Mouse (Mus musculus): ENCODE results near the gene Zfyve26. TPM values are rescaled to one million over a fixed set of nuclear protein-coding genes. Genes with fewer than 3 reads are reported as not detected.
"Not testable (repeated sequence)": the region's sequence is repeated elsewhere in the genome, so short reads cannot be mapped to it uniquely, and the experiment has no call there.

Zfyve26 gene
- polyA plus RNA-seq, 2 experiments = 16.8 to 29.7 TPM

DNA sequence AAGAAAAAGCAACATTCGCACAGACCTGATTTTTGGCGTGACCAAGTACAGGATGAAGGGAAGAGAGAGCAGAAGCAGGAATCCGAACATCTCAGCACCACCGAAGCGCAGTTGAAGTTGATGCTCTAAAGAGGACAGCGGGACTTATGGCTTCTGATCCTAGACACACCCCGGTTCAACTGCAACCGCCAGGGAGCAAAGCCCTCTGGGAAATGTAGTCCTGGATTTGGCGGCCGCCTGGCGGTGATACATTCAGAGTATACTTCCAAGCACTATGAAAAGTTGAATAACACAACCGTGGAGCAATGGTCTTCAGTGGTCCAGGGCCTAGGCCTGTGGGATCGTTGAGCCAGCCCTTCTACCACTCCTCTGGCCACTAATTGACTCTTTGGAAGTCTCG is 104.4 kb downstream of the Zfyve26 start:
- Histone ChIP-seq H3K4me3 (replicated peaks; ENCODE audit: low read length) (peak overlapping the region; percentile 65), H3K4me1 (ENCODE audit: control insufficient read depth, insufficient read depth, low read length) (peaks cover 6% of the 10 kb centered on the region), H3K27ac (replicated peaks; ENCODE audit: low read depth, low read length) (peak overlapping the region; percentile 63), H3K4me2 (replicated peaks; ENCODE audit: low read depth, low read length, severe bottlenecking) (peak overlapping the region; percentile 59), H3K36me3 (ENCODE audit: control insufficient read depth, insufficient read depth, low read length) (peaks cover 17% of the 10 kb centered on the region), H3K9me3 (ENCODE audit: control insufficient read depth, low read length) (no peaks in the 10 kb centered on the region), H3K9ac (ENCODE audit: low read depth, low read length, severe bottlenecking) (peak overlapping the region; percentile 68), H3K27me3 (ENCODE audit: control insufficient read depth, insufficient read depth, low read length) (no peaks in the 10 kb centered on the region)
- TF ChIP-seq POLR2A (IDR thresholded peaks at IDR 0.05; ENCODE audit: borderline replicate concordance, extremely low read depth, insufficient read depth, insufficient read length) = no peak
- WGBS = 5% methylated on average over 14 of the region's 14 CpGs
- ATAC-seq (ENCODE audit: low FRiP score, low read depth) (peak; percentile 93), DNase-seq (ENCODE audit: low spot score) (peak; percentile 94)

DNA sequence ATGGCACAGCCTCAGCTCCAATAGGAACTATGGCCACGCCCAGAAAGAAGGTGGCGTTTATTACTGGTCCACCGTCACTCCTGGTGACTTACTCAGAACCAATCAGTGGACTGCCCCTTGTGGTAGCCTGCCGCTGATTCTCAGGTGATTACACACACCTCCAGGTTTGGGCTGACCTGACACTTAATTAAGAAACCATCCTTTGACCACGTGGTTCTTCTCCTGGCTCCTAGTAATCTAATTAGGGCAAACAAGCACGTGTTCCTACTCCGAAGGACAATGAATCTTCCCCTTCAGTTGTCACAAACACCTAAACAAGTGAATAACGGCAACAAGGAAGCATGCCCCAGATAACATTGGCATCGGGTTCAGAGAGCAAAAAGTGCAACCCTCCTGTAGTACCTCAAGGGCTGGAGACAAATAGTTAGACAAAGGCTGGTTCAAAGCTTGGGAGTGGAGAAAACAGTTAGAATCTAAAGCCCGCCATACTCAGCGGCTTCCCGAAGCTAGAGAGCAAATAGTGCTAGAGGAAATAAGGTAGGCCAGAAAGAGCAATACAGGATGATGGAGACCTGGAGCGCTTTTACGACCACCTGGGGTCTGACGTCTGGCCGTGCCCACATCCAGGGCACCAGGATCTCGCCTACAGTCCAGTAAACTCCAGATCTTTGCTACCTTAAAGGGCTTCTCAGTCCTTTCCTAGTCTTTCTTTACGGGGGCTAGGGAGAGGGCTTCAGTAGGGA is 105.0 kb downstream of the Zfyve26 start:
- TF ChIP-seq POLR2A (IDR thresholded peaks at IDR 0.05; ENCODE audit: borderline replicate concordance, extremely low read depth, insufficient read depth, insufficient read length) = no peak
- Histone ChIP-seq H3K4me1 (ENCODE audit: control insufficient read depth, insufficient read depth, low read length) (peaks cover 6% of the 10 kb centered on the region), H3K27ac (replicated peaks; ENCODE audit: low read depth, low read length) (peak overlapping the region; percentile 63), H3K4me3 (replicated peaks; ENCODE audit: low read length) (peak overlapping the region; percentile 65), H3K36me3 (ENCODE audit: control insufficient read depth, insufficient read depth, low read length) (peaks cover 23% of the 10 kb centered on the region), H3K9me3 (ENCODE audit: control insufficient read depth, low read length) (no peaks in the 10 kb centered on the region), H3K9ac (ENCODE audit: low read depth, low read length, severe bottlenecking) (peak overlapping the region; percentile 68), H3K27me3 (ENCODE audit: control insufficient read depth, insufficient read depth, low read length) (no peaks in the 10 kb centered on the region), H3K4me2 (replicated peaks; ENCODE audit: low read depth, low read length, severe bottlenecking) (peak overlapping the region; percentile 59)
- ATAC-seq (ENCODE audit: low FRiP score, low read depth) (peak; percentile 82), DNase-seq (ENCODE audit: low spot score) (peak; percentile 90)
- WGBS = under 1% methylated on average over 18 of the region's 18 CpGs

DNA sequence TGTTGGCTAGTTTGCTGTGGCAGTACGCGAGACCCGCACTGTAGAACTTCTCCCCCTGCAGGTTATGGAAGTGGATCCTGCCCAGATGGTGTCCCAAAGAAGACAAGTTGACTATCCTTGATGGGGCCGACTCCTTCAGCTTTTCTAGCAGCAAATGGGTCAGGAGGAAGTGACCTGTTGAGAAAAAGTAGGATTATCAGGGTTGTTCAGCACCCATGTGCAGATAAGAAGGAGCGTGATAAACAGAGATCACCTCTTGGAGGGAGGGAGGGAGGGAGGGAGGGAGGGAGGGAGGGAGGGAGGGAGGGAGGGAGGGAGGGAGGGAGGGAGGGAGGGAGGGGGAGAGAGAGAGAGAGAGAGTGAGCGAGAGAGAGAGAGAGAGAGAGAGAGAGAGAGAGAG is 110.9 kb downstream of the Zfyve26 start:
- 94% methylated on average over 5 of the region's 6 CpGs for WGBS
- DNase-seq (ENCODE audit: low spot score); H3K9me3 ChIP-seq (ENCODE audit: control insufficient read depth, low read length); H3K4me3 ChIP-seq (replicated peaks; ENCODE audit: low read length); H3K4me1 ChIP-seq (ENCODE audit: control insufficient read depth, insufficient read depth, low read length); ATAC-seq (ENCODE audit: low FRiP score, low read depth); H3K27ac ChIP-seq (replicated peaks; ENCODE audit: low read depth, low read length); H3K9ac ChIP-seq (ENCODE audit: low read depth, low read length, severe bottlenecking); H3K27me3 ChIP-seq (ENCODE audit: control insufficient read depth, insufficient read depth, low read length); H3K4me2 ChIP-seq (replicated peaks; ENCODE audit: low read depth, low read length, severe bottlenecking): not testable (repeated sequence)
- peaks cover 64% of the 10 kb centered on the region for H3K36me3 ChIP-seq (ENCODE audit: control insufficient read depth, insufficient read depth, low read length)

Other genes with a start within 250 kb of the Zfyve26 start
- gene Pigh, start 206.7 kb downstream of the Zfyve26 start, polyA plus RNA-seq (2012; rRNA removed) = 18.9 and 23.1 TPM in 2 replicates
- 29.4 and 31.2 TPM in 2 replicates for gene Pigh, start 206.7 kb downstream of the Zfyve26 start, polyA plus RNA-seq (2014; fragmentation: Nextera tagmentation; extraction: Ambion mirVana)
- 0.39 and 0.40 TPM in 2 replicates for gene Arg2, start 165.5 kb downstream of the Zfyve26 start, polyA plus RNA-seq (2012; rRNA removed)
- 0.55 and 0.65 TPM in 2 replicates for gene Arg2, start 165.5 kb downstream of the Zfyve26 start, polyA plus RNA-seq (2014; fragmentation: Nextera tagmentation; extraction: Ambion mirVana)
- gene Vti1b, start 123.6 kb downstream of the Zfyve26 start, polyA plus RNA-seq (2012; rRNA removed) = 27.7 and 44.0 TPM in 2 replicates
- 85.7 and 94.6 TPM in 2 replicates for gene Vti1b, start 123.6 kb downstream of the Zfyve26 start, polyA plus RNA-seq (2014; fragmentation: Nextera tagmentation; extraction: Ambion mirVana)
- 22.1 and 23.5 TPM in 2 replicates for gene Rdh11, start 104.0 kb downstream of the Zfyve26 start, polyA plus RNA-seq (2012; rRNA removed)
- 25.1 and 27.1 TPM in 2 replicates for gene Rdh11, start 104.0 kb downstream of the Zfyve26 start, polyA plus RNA-seq (2014; fragmentation: Nextera tagmentation; extraction: Ambion mirVana)
- gene Rdh12, start 87.4 kb downstream of the Zfyve26 start, polyA plus RNA-seq (2012; rRNA removed) = 9.4 and 10.2 TPM in 2 replicates
- gene Rdh12, start 87.4 kb downstream of the Zfyve26 start, polyA plus RNA-seq (2014; fragmentation: Nextera tagmentation; extraction: Ambion mirVana) = 15.4 and 24.2 TPM in 2 replicates
- 2.7 and 3.2 TPM in 2 replicates for gene Rad51b, start 978 bp upstream of the Zfyve26 start, polyA plus RNA-seq (2012; rRNA removed)
- 5.7 and 6.5 TPM in 2 replicates for gene Rad51b, start 978 bp upstream of the Zfyve26 start, polyA plus RNA-seq (2014; fragmentation: Nextera tagmentation; extraction: Ambion mirVana)

Measured in limb, embryonic 14.5 days (tissue).